8 mouse cellular contexts compared by ENCODE assay signal in genomic region chr5:125134795-125135468, GRCm38 (mm10). TPM values are rescaled to one million over a fixed set of nuclear protein-coding genes. Genes with fewer than 3 reads are reported as not detected.
DNase-seq lines count a peak whose midpoint lies in the region; ATAC-seq and TF ChIP-seq lines count a peak whose summit lies in the region.

No protein-coding gene starts in this region.

- H3K4me2 ChIP-seq in lung, embryonic 15.5 days: peak overlapping the region; percentile 21

- H3K36me3 ChIP-seq in forebrain, embryonic 10.5 days (replicated peaks): peaks cover 19% of the 10 kb centered on the region
- H3K36me3 ChIP-seq in lung, embryonic 15.5 days: no peaks in the 10 kb centered on the region

- peaks cover 98% of the 10 kb centered on the region for H3K4me1 ChIP-seq in forebrain, embryonic 10.5 days
- H3K4me1 ChIP-seq in lung, embryonic 15.5 days: peaks cover 87% of the 10 kb centered on the region

- peak; percentile 50 for ATAC-seq in frontal cortex, adult (ENCODE audit: low TSS enrichment)
- peak; percentile 73 for ATAC-seq in lung, embryonic 15.5 days (ENCODE audit: borderline replicate concordance, extremely low read depth, low FRiP score, low TSS enrichment)

- H3K4me3 ChIP-seq in forebrain, embryonic 10.5 days: peak overlapping the region; percentile 32
- H3K4me3 ChIP-seq in layer of hippocampus, adult 2 months: peak overlapping the region; percentile 1; the same call in 1 of the 2 replicates
- no peak overlapping the region for H3K4me3 ChIP-seq in lung, embryonic 15.5 days

- 6% methylated on average over 11 of the region's 11 CpGs for WGBS in forebrain, embryonic 10.5 days
- 26% methylated on average over 11 of the region's 11 CpGs for WGBS in lung, embryonic 15.5 days

- intact Hi-C loops in heart, postnatal 25 days (cut with DNase I): no loop called here

- H3K27me3 ChIP-seq in forebrain, embryonic 10.5 days (ENCODE audit: poor library complexity, severe bottlenecking): no peaks in the 10 kb centered on the region
- H3K27me3 ChIP-seq in lung, embryonic 15.5 days: no peaks in the 10 kb centered on the region

- DNase-seq in frontal cortex, postnatal 25 days (ENCODE audit: low spot score in 2 of 2): no peak
- DNase-seq in forebrain, embryonic 10.5 days (ENCODE audit: extremely low spot score, low spot score): peak; percentile 88
- peak; percentile 81 for DNase-seq in heart, postnatal 25 days (ENCODE audit: low spot score)
- peak; percentile 66 to 82 for DNase-seq in layer of hippocampus, adult 2 months (ENCODE audit: low spot score in 2 of 2)
- peak; percentile 83 to 88 for DNase-seq in right cerebral cortex, postnatal 10 days (ENCODE audit: low spot score in 2 of 2)
- no peak for DNase-seq in urinary bladder, postnatal 10 days (ENCODE audit: low spot score)

- H3K27ac ChIP-seq in forebrain, embryonic 10.5 days: peak overlapping the region; percentile 95
- H3K27ac ChIP-seq in layer of hippocampus, adult 2 months: peak overlapping the region; percentile 88
- H3K27ac ChIP-seq in lung, embryonic 15.5 days: peak overlapping the region; percentile 90

- no peaks in the 10 kb centered on the region for H3K9me3 ChIP-seq in forebrain, embryonic 10.5 days
- H3K9me3 ChIP-seq in lung, embryonic 15.5 days: no peaks in the 10 kb centered on the region

- no peak overlapping the region for H3K9ac ChIP-seq in lung, embryonic 15.5 days

- TF ChIP-seq CTCF in layer of hippocampus, adult 2 months (conservative IDR thresholded peaks at IDR 0.05): no peak

RNA-seq across cellular contexts. Expression of gene Ncor2, which starts 44.1 kb away (rescaled TPM):
- 15.7 and 17.8 TPM in 2 replicates for polyA plus RNA-seq in forebrain, embryonic 10.5 days (2016; fragmentation: Nextera tagmentation; extraction: Ambion mirVana)
- 10 to 100 TPM; 67.8 to 89.5 TPM for total RNA-seq in heart, postnatal 25 days (2021)
- total RNA-seq in layer of hippocampus, adult 2 months (2021): 100 to 1,000 TPM; 285 to 307 TPM
- 28.7 and 30.5 TPM in 2 replicates for polyA plus RNA-seq in lung, embryonic 15.5 days (2015; fragmentation: Nextera tagmentation; extraction: Ambion mirVana)

Comparison
In these comparisons a context has a peak if more than half of its experiments do, and no peak if none do; other contexts are left out.
1. DNase-seq: peak in forebrain, embryonic 10.5 days (single experiment), heart, postnatal 25 days (single experiment), layer of hippocampus, adult 2 months (2 of 2) and right cerebral cortex, postnatal 10 days (2 of 2); none in frontal cortex, postnatal 25 days (0 of 2) and urinary bladder, postnatal 10 days (single experiment).
2. Peak in every context shown above with its lines, with median percentiles within 50 percentile points of each other: H3K27ac ChIP-seq.